Mouse (Mus musculus) erythroblast, embryonic 14.5 days (primary cell): ENCODE results near the gene Setmar.

Source experiments
- GATA1 ChIP-seq: IDR thresholded peaks from 2 replicates; pipeline ENCODE4 v1.6.1; 2012; ENCODE audit warnings: low read length, inconsistent platforms, mixed read lengths
- TAL1 ChIP-seq: IDR thresholded peaks from 3 replicates; pipeline ENCODE4 v1.6.1; 2012; ENCODE audit warnings: low read length, inconsistent platforms, mixed read lengths

DNA sequence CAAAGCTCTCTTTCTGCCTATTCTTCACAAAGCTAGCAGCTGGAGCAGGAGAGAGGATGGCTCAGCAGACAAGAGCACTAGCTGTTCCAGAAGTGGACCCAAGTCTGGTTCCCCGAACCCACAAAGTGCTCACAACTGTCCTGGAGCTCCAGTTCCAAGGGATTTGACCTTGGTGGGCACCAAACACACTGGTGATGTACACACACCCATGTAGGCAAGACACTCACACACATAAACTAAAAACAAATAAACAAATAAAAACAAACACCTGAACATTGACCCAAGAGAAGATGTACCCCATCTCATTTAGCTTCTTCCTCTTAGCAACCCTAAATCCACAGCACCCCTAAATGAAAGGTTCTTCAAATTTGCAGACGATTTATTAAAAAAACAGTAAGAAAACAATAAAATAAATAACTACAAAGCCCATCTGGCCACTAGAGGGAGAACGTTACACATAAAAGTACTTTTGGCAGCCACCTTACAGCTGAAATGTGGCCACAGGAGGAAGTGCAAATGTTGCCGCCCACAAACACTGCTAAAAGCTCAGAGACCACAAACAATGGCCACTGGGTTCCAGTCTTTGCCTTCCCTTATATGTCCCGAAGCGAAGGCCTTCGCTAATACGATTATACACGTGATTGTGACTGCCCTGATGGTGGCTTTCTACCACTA, 33.5 kb downstream of the Setmar start:
- TF ChIP-seq TAL1 (no peak), GATA1 (no peak)
